Mouse (Mus musculus) cerebellum, adult 18-20 months (tissue): ENCODE results near the gene Kat8.

ENCODE experiments used
- DNase-seq, 2 experiments: peaks; one replicate each; pipeline ENCODE4 v3.0.0; 2021

The Kat8 gene

DNA sequence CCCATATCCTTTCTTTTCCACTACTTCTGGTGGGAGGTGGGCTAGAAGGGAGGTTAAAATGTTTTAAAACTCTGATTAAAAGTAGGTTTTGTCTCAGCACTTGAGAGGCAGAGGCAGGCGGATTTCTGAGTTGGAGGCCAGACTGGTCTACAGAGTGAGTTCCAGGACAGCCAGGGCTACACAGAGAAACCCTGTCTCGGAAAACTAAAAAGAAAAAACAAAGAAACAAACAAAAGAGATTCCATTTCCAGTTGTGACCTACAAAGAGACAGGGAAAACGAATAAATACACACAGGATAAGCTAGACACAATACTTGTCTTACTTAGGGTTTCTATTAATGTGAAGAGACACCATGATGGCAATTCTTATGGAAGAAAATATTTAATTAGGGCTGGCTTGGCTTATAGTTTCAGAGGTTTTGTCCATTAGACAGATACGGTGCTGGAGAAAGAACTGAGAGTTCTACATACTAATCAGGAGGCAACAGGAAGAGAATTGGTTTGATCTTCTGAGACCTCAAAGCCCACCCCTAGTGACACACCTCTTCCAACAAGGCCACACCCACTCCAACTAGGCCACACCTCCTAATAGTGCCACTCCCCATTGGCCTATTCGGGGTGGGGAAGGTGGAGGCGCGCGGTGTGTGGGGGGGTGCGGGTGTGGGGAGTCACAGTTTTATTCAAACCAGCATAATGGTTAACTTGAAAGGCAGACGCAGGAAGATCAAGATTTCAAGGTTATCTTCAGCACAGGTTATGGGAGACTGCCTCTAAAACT lies 13.9 kb upstream of the Kat8 start:
- DNase-seq, result no peak

GRCm38 (mm10) chr7:127899997-127900396 lies 12.3 kb upstream of the Kat8 start:
- DNase-seq, result no peak

DNA sequence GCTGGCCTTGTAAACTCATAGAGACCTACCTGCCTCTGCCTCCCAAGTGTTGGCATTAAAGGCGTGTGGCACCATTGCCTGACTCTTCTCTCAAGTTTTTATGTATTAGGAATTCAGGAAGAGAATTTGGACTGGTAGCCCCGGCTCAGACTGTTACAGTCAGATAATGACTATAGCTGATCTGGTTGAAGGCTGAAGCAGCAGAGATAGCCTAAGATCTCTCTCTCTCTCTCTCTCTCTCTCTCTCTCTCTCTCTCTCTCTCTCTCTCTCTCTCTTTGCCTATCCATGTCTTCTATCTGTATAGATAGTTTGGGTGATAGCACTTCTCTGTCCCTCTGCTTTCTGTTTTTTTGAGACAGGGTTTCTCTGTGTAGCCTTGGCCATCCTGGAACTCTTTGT lies 10.5 kb upstream of the Kat8 start:
- DNase-seq, result no peak

DNA sequence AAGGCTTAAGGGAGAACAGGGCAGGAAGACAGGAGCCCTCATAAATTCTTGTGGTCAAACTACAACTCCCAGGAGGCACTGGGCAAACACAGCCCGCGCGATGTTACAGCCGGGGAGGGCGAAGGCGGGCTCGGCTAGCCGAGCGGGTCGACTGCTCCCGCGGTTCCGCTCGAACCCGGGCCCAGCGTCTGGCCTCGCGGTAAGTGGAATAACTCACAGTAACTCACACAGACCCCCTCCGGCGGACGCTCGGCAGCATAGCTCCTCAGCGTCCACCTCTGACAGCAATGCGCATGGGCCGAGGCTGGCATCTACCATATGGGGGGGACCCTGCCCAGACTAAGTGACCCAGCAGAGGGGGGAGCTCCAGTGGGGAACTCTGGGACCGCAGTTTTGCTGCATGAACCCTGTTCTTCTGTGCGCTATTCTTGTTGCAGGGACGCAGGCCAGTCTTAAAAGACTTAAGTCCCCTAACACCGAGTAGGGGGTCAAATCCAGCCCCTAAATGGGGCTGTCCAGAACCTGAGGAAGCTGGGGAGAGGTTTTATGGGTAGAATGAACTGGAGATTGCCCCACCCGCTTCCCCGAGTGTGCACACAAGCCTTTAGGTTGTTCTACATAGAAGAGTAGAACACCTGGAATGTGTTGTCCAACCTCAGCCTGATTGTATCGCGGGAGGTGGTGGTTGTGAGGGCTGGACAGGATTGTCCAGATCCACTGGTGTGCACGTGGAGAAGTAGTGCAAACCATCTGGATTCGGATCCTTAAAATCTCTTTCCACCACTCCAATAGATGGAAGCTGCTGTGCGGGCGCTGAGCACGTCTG lies 8.1 kb upstream of the Kat8 start, which contains the start of gene Bckdk:
Gene Bckdk (plus strand): TSS at position 112 of the 826 bp plus-strand sequence.
- peak; percentile 79 to 86 for DNase-seq

DNA sequence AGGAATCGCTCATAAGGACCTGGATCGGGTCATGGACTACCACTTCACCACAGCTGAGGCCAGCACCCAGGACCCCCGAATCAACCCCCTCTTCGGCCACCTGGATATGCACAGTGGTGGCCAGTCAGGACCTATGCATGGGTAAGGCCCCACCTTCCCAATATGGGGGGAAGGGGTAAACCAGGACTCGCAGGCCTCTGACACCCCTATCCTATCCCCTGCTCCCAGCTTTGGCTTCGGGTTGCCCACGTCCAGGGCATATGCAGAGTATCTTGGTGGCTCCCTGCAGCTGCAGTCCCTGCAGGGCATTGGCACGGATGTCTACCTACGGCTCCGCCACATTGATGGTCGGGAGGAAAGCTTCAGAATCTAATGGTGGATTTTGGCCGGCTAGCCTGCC lies 4.4 kb upstream of the Kat8 start:
- no peak for DNase-seq

- DNase-seq, result no peak
These were observed 3.7 kb upstream of the Kat8 start for GRCm38 (mm10) chr7:127908656-127909055.

DNA sequence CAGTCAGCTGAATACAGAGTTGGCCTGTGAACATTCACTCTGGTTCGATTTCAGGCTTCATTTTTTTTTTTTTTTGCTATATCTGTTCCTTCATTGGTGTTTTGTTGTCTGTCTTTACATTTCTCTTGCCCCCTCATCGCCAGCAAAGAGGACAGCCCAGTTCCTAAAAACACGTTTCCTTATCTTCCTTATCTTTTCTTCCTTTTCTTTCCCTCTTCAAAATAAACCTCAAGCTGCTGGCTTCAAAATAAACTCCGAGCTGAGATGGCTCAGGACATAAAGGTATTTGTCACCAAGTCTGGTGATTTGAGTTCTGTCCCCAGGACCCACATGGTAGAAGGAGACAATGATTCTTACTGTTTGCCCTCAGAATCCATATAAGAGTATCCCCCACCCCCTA lies 622 bp downstream of the Kat8 start:
- DNase-seq, result no peak

- DNase-seq, result no peak
These were observed 3.0 kb downstream of the Kat8 start for GRCm38 (mm10) chr7:127915293-127915692.

GRCm38 (mm10) chr7:127918203-127918602 lies 5.9 kb downstream of the Kat8 start:
- peak; percentile 42 to 51 for DNase-seq

DNA sequence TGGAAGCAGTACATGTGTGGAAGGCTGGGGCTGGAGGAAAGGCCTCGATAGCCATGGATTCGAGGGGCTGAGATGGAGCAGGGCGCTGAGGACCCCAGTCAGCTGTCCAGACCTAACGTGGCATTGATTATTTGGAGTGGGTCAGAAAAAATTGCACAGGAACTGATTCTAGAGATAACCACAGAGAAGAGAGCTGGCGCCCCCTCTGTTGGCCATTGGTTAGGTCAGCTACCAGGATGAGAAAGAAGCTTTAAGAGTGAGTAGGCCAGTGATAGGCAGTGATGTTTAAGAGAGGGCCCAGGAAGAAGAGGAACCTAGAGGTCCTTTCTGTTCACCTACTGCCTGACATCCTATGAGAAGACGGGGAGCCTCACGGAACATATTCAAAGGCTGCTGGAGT lies 7.0 kb downstream of the Kat8 start:
- DNase-seq, result no peak

DNA sequence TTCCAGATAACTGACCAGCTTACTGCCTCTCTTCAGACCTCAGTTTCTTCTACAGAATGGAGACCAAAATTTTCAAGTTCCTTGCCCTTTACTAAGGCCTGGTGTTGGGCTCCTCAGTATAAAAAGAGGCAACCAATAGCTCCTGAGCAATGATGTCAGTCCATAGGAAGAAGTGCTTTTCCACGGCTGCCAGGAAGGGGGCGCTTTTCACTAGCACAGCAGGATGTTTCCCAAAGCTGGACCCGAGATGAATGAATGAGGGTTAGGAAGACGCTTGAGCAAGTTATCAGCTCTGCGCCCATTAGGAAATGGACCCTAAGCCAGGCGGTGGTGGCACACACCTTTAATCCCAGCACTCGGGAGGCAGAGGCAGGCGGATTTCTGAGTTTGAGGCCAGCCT lies 9.2 kb downstream of the Kat8 start:
- no peak for DNase-seq

- no peak for DNase-seq
These were observed 10.3 kb downstream of the Kat8 start for GRCm38 (mm10) chr7:127922451-127923275.

- DNase-seq, result no peak
These were observed 11.4 kb downstream of the Kat8 start for GRCm38 (mm10) chr7:127923714-127924113.

GRCm38 (mm10) chr7:127925252-127925651 lies 12.9 kb downstream of the Kat8 start:
- no peak for DNase-seq

DNA sequence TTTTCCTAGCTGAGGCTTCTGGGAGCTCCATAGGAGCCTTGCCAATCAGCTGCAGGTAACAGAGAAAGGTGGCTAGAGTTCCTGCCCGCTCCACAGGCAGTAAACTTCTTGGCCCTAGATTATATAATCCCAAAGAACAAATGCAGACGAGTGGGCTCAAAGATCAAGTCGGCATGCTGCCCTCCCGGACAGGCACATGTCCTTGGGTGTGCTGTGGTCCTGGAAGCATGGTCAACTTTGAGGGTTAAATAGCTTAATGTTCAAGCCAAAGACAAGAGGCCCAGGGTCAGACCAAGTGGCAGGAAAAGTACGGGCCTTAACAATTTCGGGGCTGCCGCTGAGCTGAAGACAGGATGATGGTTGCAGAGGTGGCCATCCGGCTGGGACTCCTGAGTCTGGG lies 13.8 kb downstream of the Kat8 start:
- no peak for DNase-seq

GRCm38 (mm10) chr7:127926846-127927245 lies 14.5 kb downstream of the Kat8 start:
- DNase-seq, result no peak

GRCm38 (mm10) chr7:127927726-127928125 lies 15.4 kb downstream of the Kat8 start:
- peak in 1 of 2 experiments; percentile 1 for DNase-seq

GRCm38 (mm10) chr7:127928596-127928995 lies 16.3 kb downstream of the Kat8 start:
- peak in 1 of 2 experiments; percentile 33 for DNase-seq

DNA sequence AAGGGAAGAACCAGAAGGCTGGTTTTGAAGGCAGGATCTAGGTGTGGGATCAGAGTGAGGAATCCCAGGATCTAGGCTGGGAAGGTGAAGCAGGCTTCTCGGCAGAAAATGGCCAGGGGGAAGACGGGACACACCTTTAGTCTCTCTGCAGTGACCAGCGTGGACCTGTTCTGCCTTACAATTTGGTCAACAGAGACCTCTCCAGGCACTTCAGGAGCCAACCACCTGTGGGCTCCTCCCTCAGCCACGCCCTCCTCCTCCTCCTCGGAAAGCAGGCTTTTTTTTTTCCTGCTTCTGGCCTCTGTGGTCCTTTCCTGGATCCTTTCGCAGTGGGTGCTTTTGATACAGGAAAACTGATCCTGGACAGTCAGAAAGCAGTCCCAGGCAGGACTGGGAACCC lies 17.6 kb downstream of the Kat8 start, which contains the start of gene Prss8:
Gene Prss8 (minus strand): TSS at position 182 of the 400 bp plus-strand sequence.
- DNase-seq, result no peak

GRCm38 (mm10) chr7:127930636-127931035 lies 18.3 kb downstream of the Kat8 start:
- no peak for DNase-seq

DNA sequence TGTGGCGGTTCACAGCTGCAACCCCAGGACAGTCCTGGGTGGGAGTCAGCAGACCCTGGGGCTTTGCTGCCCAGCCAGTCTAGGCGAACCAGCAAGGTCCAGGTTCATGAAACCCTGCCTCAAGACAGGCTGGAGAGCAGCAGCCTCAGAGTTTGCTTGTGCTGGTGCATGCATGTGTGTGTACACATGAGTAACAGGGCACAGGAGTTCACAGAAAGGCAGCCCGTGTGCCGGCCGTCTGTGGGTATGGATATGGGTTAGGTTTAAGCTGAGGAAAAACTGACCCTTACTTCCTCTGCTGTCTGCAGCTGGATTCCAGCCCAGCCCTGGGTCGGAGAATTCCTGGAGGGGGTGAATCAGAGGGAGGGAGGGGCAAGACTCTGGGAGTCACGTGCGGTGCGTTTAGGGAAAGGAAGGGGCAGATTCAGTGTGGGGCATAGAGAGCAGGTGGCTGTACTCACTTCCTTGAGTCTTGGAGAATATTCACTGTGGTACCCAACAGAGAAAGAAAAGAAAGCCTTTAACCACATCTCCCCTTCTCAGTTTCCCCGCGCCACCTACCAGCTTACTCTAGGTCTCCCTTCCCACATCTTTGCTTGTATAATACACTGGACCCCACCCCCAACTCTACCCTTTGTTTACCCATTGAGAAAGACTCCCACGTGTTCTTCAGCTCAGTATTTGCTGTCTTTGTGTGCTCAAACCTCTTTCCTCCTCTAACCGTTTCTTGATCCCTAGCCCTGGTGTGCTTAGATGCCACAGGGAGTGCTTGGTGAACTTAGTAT lies 19.2 kb downstream of the Kat8 start:
- no peak for DNase-seq
